Mouse (Mus musculus) intestine, embryonic 14.5 days (tissue): ENCODE data around the gene Gm5127. TPM values are rescaled to one million over a fixed set of nuclear protein-coding genes. Genes with fewer than 3 reads are reported as not detected.

Source experiments
- ATAC-seq: fragments of 200-750 bp; cut with Nextera tagmentation; replicated peaks from 2 replicates; pipeline ENCODE4 v1.8.0; 2017; ENCODE audit warnings: low read depth, moderate number of reproducible peaks, moderate TSS enrichment, moderate library complexity; ENCODE audit not compliant: low FRiP score, low TSS enrichment
- DNase-seq: peaks from one replicate; pipeline ENCODE4 v3.0.0-alpha.2; 2018; ENCODE audit warnings: low spot score
- H3K27ac ChIP-seq: fragments of 300-500 bp; sonication (generic); 2 replicates; pipeline ENCODE4 v1.5.1; 2014; ENCODE audit warnings: low read depth, mild to moderate bottlenecking, control low read depth
- H3K27me3 ChIP-seq: fragments of 300-500 bp; sonication (generic); replicated peaks from 2 replicates; pipeline ENCODE4 v1.6.1; 2014; ENCODE audit warnings: low read length, control low read depth; ENCODE audit not compliant: control insufficient read depth, insufficient read depth
- H3K36me3 ChIP-seq: fragments of 300-500 bp; sonication (generic); 2 replicates; pipeline ENCODE4 v1.6.1; 2014; ENCODE audit warnings: low read length, control low read depth; ENCODE audit not compliant: control insufficient read depth, insufficient read depth
- H3K4me1 ChIP-seq: fragments of 300-500 bp; sonication (generic); replicated peaks from 2 replicates; pipeline ENCODE4 v1.6.1; 2014; ENCODE audit warnings: low read length, control low read depth, mixed read lengths; ENCODE audit not compliant: control insufficient read depth, insufficient read depth
- H3K4me2 ChIP-seq: fragments of 300-500 bp; sonication (generic); 2 replicates; pipeline ENCODE4 v1.6.1; 2014; ENCODE audit warnings: low read length
- H3K4me3 ChIP-seq: fragments of 300-500 bp; sonication (generic); 2 replicates; pipeline ENCODE4 v1.5.1; 2014; ENCODE audit warnings: low read depth, low read length, control low read depth, mixed read lengths
- H3K9ac ChIP-seq: fragments of 300-500 bp; sonication (generic); 2 replicates; pipeline ENCODE4 v1.6.1; 2014; ENCODE audit warnings: mild to moderate bottlenecking, low read length
- H3K9me3 ChIP-seq: fragments of 300-500 bp; sonication (generic); 2 replicates; pipeline ENCODE4 v1.6.1; 2016; ENCODE audit warnings: low read length, control low read depth; ENCODE audit not compliant: control insufficient read depth
- WGBS: fragments of 180-500 bp; shearing (Covaris S2); extraction: QIAGEN DNeasy Blood & Tissue Kit; methylation state at CpG from one replicate; pipeline ENCODE4 v1.1.7; 2014; 5-methylcytosine and 5-hydroxymethylcytosine counted together
- microRNA-seq: library from miRNA; unstranded; fragments of <30 nt; microRNA quantifications from one replicate; pipeline ENCODE4, GENCODE M21; 2016
- polyA plus RNA-seq: library from polyadenylated mRNA; unstranded; fragments of >200 nt; fragmentation: Nextera tagmentation; extraction: Ambion mirVana; gene quantifications from 2 replicates; pipeline ENCODE4 v1.2.1, GENCODE M21; 2014

Gm5127 gene
- polyA plus RNA-seq, 1 experiment from 2014 or later: not detected

GRCm38 (mm10) chrX:106742241-106742640, 159.3 kb downstream of the Gm5127 start:
- no peaks in the 10 kb centered on the region for H3K36me3 ChIP-seq
- no peak overlapping the region for H3K9ac ChIP-seq
- no peaks in the 10 kb centered on the region for H3K27me3 ChIP-seq
- ATAC-seq (no peak), DNase-seq (no peak)
- H3K27ac ChIP-seq: no peak overlapping the region
- no peaks in the 10 kb centered on the region for H3K9me3 ChIP-seq
- no peak overlapping the region for H3K4me3 ChIP-seq
- no peaks in the 10 kb centered on the region for H3K4me1 ChIP-seq
- H3K4me2 ChIP-seq: no peak overlapping the region

GRCm38 (mm10) chrX:106755272-106755671, 172.3 kb downstream of the Gm5127 start:
- WGBS: 45% methylated on average over 1 of the region's 1 CpGs
- no peak overlapping the region for H3K4me3 ChIP-seq

More at GRCm38 (mm10) chrX:106755272-106755671, 172.3 kb downstream of the Gm5127 start:
- DNase-seq (no peak), ATAC-seq (no peak)
- Histone ChIP-seq H3K4me2 (no peak overlapping the region), H3K9ac (no peak overlapping the region), H3K36me3 (no peaks in the 10 kb centered on the region), H3K27me3 (no peaks in the 10 kb centered on the region), H3K9me3 (no peaks in the 10 kb centered on the region), H3K4me1 (no peaks in the 10 kb centered on the region), H3K27ac (no peak overlapping the region)

Small RNAs within 50 kb of the gene (microRNA-seq; reads per million reads assigned to microRNA genes)
- not detected for gene Gm22102

Other genes starting within 250 kb of the Gm5127 start
- gene Fndc3c1, start 97.8 kb upstream of the Gm5127 start, polyA plus RNA-seq: 10.2 and 12.2 TPM in 2 replicates
- gene Cysltr1, start 20.5 kb downstream of the Gm5127 start, polyA plus RNA-seq: 3.5 and 4.0 TPM in 2 replicates